Mouse (Mus musculus) forebrain, postnatal 0 days (tissue): ENCODE measurements around the gene Fbxl16. TPM values are rescaled to one million over a fixed set of nuclear protein-coding genes. Genes with fewer than 3 reads are reported as not detected.

Source experiments
- ATAC-seq: fragments of 200-750 bp; cut with Nextera tagmentation; 2 replicates; pipeline ENCODE4 v1.8.0; 2017; ENCODE audit warnings: mild to moderate bottlenecking, moderate library complexity
- DNase-seq: peaks from one replicate; pipeline ENCODE4 v3.0.0-alpha.2; 2015
- H3K27ac ChIP-seq: fragments of 300-500 bp; sonication (generic); 2 replicates; pipeline ENCODE4 v1.5.1; 2014; ENCODE audit warnings: low read depth, mild to moderate bottlenecking, antibody characterized with exemption, low read length, moderate library complexity, mixed read lengths
- H3K27me3 ChIP-seq: fragments of 300-500 bp; sonication (generic); 2 replicates; pipeline ENCODE4 v1.6.1; 2014; ENCODE audit warnings: mild to moderate bottlenecking, low read length, mixed read lengths; ENCODE audit not compliant: insufficient read depth
- H3K36me3 ChIP-seq: fragments of 300-500 bp; sonication (generic); 2 replicates; pipeline ENCODE4 v1.6.1; 2014; ENCODE audit warnings: mild to moderate bottlenecking, moderate library complexity; ENCODE audit not compliant: insufficient read depth
- H3K4me1 ChIP-seq: fragments of 300-500 bp; sonication (generic); 2 replicates; pipeline ENCODE4 v1.6.1; 2014; ENCODE audit warnings: antibody characterized with exemption; ENCODE audit not compliant: insufficient read depth
- H3K4me2 ChIP-seq: fragments of 300-500 bp; sonication (generic); 2 replicates; pipeline ENCODE4 v1.6.1; 2014; ENCODE audit warnings: low read depth, mild to moderate bottlenecking, moderate library complexity
- H3K4me3 ChIP-seq: fragments of 300-500 bp; sonication (generic); 2 replicates; pipeline ENCODE4 v1.5.1; 2014; ENCODE audit warnings: low read depth, low read length, mixed read lengths
- H3K9ac ChIP-seq: fragments of 300-500 bp; sonication (generic); 2 replicates; pipeline ENCODE4 v1.6.1; 2014; ENCODE audit warnings: mild to moderate bottlenecking
- H3K9me3 ChIP-seq: fragments of 300-500 bp; sonication (generic); 2 replicates; pipeline ENCODE4 v1.6.1; 2016; ENCODE audit warnings: low read length
- CTCF ChIP-seq: sonication (generic); IDR thresholded peaks from 2 replicates; pipeline ENCODE4 v1.5.1; 2016; ENCODE audit warnings: antibody characterized with exemption, control low read depth, low read depth
- WGBS: fragments of 180-500 bp; shearing (Covaris S2); extraction: QIAGEN DNeasy Blood & Tissue Kit; methylation state at CpG from one replicate; pipeline ENCODE4 v1.1.7; 2014; 5-methylcytosine and 5-hydroxymethylcytosine counted together
- microRNA-seq, 2 experiments: library from miRNA; unstranded; fragments of <30 nt; microRNA quantifications; one replicate each; pipeline ENCODE4; 2016
- polyA plus RNA-seq: library from polyadenylated mRNA; unstranded; fragments of >200 nt; fragmentation: Nextera tagmentation; extraction: Ambion mirVana; gene quantifications from 2 replicates; pipeline ENCODE4 v1.2.1, GENCODE M21; 2015
- total RNA-seq: library from RNA; depleted of rRNA; stranded (reverse); fragments of >200 nt; gene quantifications from 2 replicates; pipeline ENCODE4 v1.2.3, GENCODE M21; 2014; rRNA removed

Fbxl16 gene
- total and polyA plus RNA-seq, 2 experiments from 2014 or later, result 58.7 to 133 TPM

DNA sequence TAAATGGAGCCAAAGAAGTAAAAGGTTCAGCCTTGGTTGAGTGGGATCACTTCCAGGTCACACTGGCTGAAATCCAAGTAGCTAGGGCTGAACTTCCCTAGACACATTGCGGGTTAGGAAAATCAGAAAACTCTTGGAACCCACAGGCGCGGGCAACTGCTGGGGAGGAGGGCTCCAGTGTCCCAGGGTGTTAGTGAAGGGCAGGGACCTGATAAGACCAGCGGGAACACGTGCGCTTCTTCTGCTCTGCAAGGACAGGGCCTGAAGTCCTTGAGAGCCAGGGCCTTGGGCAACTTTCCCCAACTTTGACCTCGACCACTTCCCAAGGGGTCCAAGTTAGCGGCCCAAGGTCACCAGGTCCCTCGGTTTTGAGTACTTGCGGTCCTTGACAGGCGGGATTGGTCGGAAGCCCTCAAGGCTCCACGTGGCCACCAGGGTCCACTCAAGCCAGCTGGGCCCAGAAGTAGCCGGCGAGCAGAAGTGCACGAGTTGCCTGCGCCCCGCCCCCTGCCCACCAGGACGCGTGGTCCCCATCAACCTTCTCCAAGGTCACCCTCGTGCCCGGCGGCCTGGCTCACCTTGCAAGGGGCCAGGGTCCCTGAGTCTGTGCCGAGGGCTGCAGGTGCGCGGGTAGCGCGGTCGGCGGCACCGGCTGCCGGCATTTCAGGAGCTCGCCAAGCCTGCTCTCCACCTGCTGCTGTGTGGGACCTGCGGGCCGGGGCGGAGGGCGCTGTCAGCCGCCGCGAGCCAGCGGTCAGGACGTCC is 59.1 kb downstream of the Fbxl16 start:
- ATAC-seq, result peak; percentile 50
- no peak for DNase-seq
- under 1% methylated on average over 42 of the region's 42 CpGs for WGBS

DNA sequence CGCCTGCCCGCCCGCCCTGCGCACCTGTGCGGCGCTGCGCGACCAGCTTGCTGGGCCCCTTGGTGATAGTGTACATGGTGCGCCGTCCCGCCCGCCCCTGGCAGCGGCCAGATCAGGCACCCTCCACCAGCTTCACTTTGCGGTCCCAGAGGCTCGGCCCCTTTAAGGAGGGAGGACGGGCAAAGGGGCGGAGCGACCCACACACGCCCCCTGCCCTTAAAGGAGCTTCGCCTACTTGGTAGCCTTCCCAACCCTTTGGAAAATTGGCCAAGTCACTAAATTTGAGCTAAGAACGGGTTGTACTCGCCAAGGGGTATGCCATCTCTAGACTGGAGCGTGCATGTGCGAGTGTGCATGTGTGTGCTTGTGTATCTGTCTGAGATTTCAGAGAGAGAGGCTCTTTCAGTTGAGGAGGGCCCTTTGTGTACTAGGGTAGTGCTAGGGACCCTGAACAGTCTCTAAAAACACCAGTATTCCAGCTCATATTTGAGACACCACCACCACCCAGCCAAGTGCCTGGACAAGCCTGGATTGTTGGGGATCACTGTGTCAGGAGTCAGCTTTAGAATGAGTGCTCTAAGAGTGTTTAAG is 59.8 kb downstream of the Fbxl16 start, which contains the start of gene Mcrip2:
Mcrip2 (minus strand) TSS at position 164 of the 591 bp plus-strand sequence.
- under 1% methylated on average over 24 of the region's 24 CpGs for WGBS
- Histone ChIP-seq H3K36me3 (no peaks in the 10 kb centered on the region; the same call in 1 of the 2 replicates), H3K27ac (peak within 1 kb of the TSS; percentile 17), H3K4me1 (0 out of 2 replicates have a peak, but pooled peaks cover 4% of the 10 kb centered on the region), H3K9ac (peak within 1 kb of the TSS; percentile 57), H3K9me3 (no peaks in the 10 kb centered on the region), H3K27me3 (no peaks in the 10 kb centered on the region), H3K4me3 (peak within 1 kb of the TSS; percentile 59), H3K4me2 (peak within 1 kb of the TSS; percentile 92)
- DNase-seq, result peak; percentile 85
- peak; percentile 94 for ATAC-seq
- peak; percentile 34; the same call in 1 of the 2 replicates for TF ChIP-seq CTCF

More for the DNA sequence above, 59.1 kb downstream of the Fbxl16 start:
- no peak for TF ChIP-seq CTCF
- Histone ChIP-seq H3K36me3 (no peaks in the 10 kb centered on the region; the same call in 1 of the 2 replicates), H3K4me3 (peak overlapping the region; percentile 59), H3K4me1 (0 out of 2 replicates have a peak, but pooled peaks cover 4% of the 10 kb centered on the region), H3K27me3 (no peaks in the 10 kb centered on the region), H3K4me2 (peak overlapping the region; percentile 92), H3K9me3 (no peaks in the 10 kb centered on the region), H3K27ac (no peak overlapping the region; the same call in 1 of the 2 replicates), H3K9ac (peak overlapping the region; percentile 57)

DNA sequence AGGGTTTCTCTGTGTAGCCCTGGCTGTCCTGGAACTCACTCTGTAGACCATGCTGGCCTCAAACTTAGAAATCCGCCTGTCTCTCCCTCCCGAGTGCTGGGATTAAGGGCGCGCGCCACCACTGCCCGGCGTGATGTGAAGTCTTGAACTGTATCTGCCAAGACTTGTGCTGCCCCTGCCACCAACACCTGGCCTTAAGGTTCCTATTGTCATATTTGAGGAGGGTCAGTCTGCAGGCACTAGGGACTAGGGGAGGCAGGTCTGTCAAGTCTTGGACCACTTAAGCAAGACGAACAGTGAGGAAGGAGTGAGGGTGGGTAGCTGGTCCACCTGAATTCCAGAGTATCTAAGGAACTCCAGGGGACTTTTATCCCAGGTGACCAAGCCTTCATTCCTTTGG is 60.6 kb downstream of the Fbxl16 start:
- ATAC-seq (no peak), DNase-seq (no peak)
- H3K27ac ChIP-seq, result no peak overlapping the region
- H3K27me3 ChIP-seq, result no peaks in the 10 kb centered on the region
- H3K9me3 ChIP-seq, result no peaks in the 10 kb centered on the region
- no peak overlapping the region for H3K4me2 ChIP-seq
- H3K4me3 ChIP-seq, result no peak overlapping the region
- H3K4me1 ChIP-seq, result 0 out of 2 replicates have a peak, but pooled peaks cover 4% of the 10 kb centered on the region
- H3K36me3 ChIP-seq, result no peaks in the 10 kb centered on the region
- H3K9ac ChIP-seq, result no peak overlapping the region
- 81% methylated on average over 8 of the region's 8 CpGs for WGBS
- TF ChIP-seq CTCF, result no peak

- Histone ChIP-seq H3K27me3 (no peaks in the 10 kb centered on the region), H3K4me1 (0 out of 2 replicates have a peak, but pooled peaks cover 4% of the 10 kb centered on the region), H3K9me3 (no peaks in the 10 kb centered on the region), H3K4me3 (no peak overlapping the region), H3K36me3 (no peaks in the 10 kb centered on the region), H3K4me2 (no peak overlapping the region), H3K9ac (no peak overlapping the region), H3K27ac (no peak overlapping the region)
- no peak for ATAC-seq
- TF ChIP-seq CTCF, result no peak
- DNase-seq, result no peak
- WGBS, result 93% methylated on average over 2 of the region's 2 CpGs
Observed at GRCm38 (mm10) chr17:25869954-25870353, 61.1 kb downstream of the Fbxl16 start.

Small RNA genes lying within 50 kb of the gene (microRNA-seq; reads per million reads assigned to microRNA genes)
- gene Mir3082, result 0.39 to 0.49 reads per million in 2 experiments
- gene Mir6966, result 0 to 0.24 reads per million in 2 experiments

Other genes with a start within 250 kb of the Fbxl16 start
- gene Sox8, start 238.4 kb upstream of the Fbxl16 start, total RNA-seq, result 26.6 and 27.4 TPM in 2 replicates
- gene Sox8, start 238.4 kb upstream of the Fbxl16 start, polyA plus RNA-seq, result 20.8 and 22.6 TPM in 2 replicates
- 21.5 and 28.1 TPM in 2 replicates for gene Lmf1, start 230.0 kb upstream of the Fbxl16 start, total RNA-seq
- gene Lmf1, start 230.0 kb upstream of the Fbxl16 start, polyA plus RNA-seq, result 13.9 and 17.8 TPM in 2 replicates
- gene Gng13, start 91.9 kb upstream of the Fbxl16 start, total RNA-seq, result 8.2 and 23.2 TPM in 2 replicates
- gene Gng13, start 91.9 kb upstream of the Fbxl16 start, polyA plus RNA-seq, result 17.0 and 24.5 TPM in 2 replicates
- 2.2 and 3.7 TPM in 2 replicates for gene Chtf18, start 81.7 kb upstream of the Fbxl16 start, total RNA-seq
- 2.3 and 3.3 TPM in 2 replicates for gene Chtf18, start 81.7 kb upstream of the Fbxl16 start, polyA plus RNA-seq
- gene Rpusd1, start 81.4 kb upstream of the Fbxl16 start, total RNA-seq, result 6.5 and 8.0 TPM in 2 replicates
- 30.0 and 30.7 TPM in 2 replicates for gene Rpusd1, start 81.4 kb upstream of the Fbxl16 start, polyA plus RNA-seq
- 0.10 TPM in 1 of 2 replicates, not detected in the other for gene Mslnl, start 73.0 kb upstream of the Fbxl16 start, total RNA-seq
- gene Mslnl, start 73.0 kb upstream of the Fbxl16 start, polyA plus RNA-seq, result not detected in 2 replicates
- 2.1 and 4.0 TPM in 2 replicates for gene Msln, start 54.7 kb upstream of the Fbxl16 start, total RNA-seq
- gene Msln, start 54.7 kb upstream of the Fbxl16 start, polyA plus RNA-seq, result 0.97 and 1.3 TPM in 2 replicates
- gene Narfl, start 35.3 kb upstream of the Fbxl16 start, total RNA-seq, result 31.0 and 35.0 TPM in 2 replicates
- 30.4 and 30.8 TPM in 2 replicates for gene Narfl, start 35.3 kb upstream of the Fbxl16 start, polyA plus RNA-seq
- 118 and 141 TPM in 2 replicates for gene Haghl, start 23.4 kb upstream of the Fbxl16 start, total RNA-seq
- gene Haghl, start 23.4 kb upstream of the Fbxl16 start, polyA plus RNA-seq, result 139 and 154 TPM in 2 replicates
- 0.31 TPM in 1 of 2 replicates, not detected in the other for gene Ccdc78, start 22.5 kb upstream of the Fbxl16 start, total RNA-seq
- gene Ccdc78, start 22.5 kb upstream of the Fbxl16 start, polyA plus RNA-seq, result 0.36 and 0.45 TPM in 2 replicates
- 82.5 and 84.2 TPM in 2 replicates for gene Fam173a, start 16.2 kb upstream of the Fbxl16 start, total RNA-seq
- gene Fam173a, start 16.2 kb upstream of the Fbxl16 start, polyA plus RNA-seq, result 76.0 and 78.3 TPM in 2 replicates
- gene AC134908.4, start 13.4 kb upstream of the Fbxl16 start, total RNA-seq, result 0.31 TPM in 1 of 2 replicates, not detected in the other
- gene AC134908.4, start 13.4 kb upstream of the Fbxl16 start, polyA plus RNA-seq, result 1.1 TPM in 1 of 2 replicates, not detected in the other
- 136 and 148 TPM in 2 replicates for gene Metrn, start 11.9 kb upstream of the Fbxl16 start, total RNA-seq
- 56.9 and 59.3 TPM in 2 replicates for gene Metrn, start 11.9 kb upstream of the Fbxl16 start, polyA plus RNA-seq
- 36.5 and 37.5 TPM in 2 replicates for gene Wdr24, start 14.5 kb downstream of the Fbxl16 start, total RNA-seq
- 23.2 and 24.5 TPM in 2 replicates for gene Wdr24, start 14.5 kb downstream of the Fbxl16 start, polyA plus RNA-seq
- gene Jmjd8, start 19.8 kb downstream of the Fbxl16 start, total RNA-seq, result 44.3 and 52.2 TPM in 2 replicates
- 46.7 and 49.5 TPM in 2 replicates for gene Jmjd8, start 19.8 kb downstream of the Fbxl16 start, polyA plus RNA-seq
- 237 and 238 TPM in 2 replicates for gene Stub1, start 24.3 kb downstream of the Fbxl16 start, total RNA-seq
- 314 and 324 TPM in 2 replicates for gene Stub1, start 24.3 kb downstream of the Fbxl16 start, polyA plus RNA-seq
- 85.4 and 90.7 TPM in 2 replicates for gene Rhbdl1, start 28.2 kb downstream of the Fbxl16 start, total RNA-seq
- gene Rhbdl1, start 28.2 kb downstream of the Fbxl16 start, polyA plus RNA-seq, result 77.6 and 83.3 TPM in 2 replicates
- gene Gm20683, start 32.7 kb downstream of the Fbxl16 start, total RNA-seq, result 23.2 and 23.8 TPM in 2 replicates
- gene Gm20683, start 32.7 kb downstream of the Fbxl16 start, polyA plus RNA-seq, result 9.2 and 12.3 TPM in 2 replicates
- 35.4 and 53.1 TPM in 2 replicates for gene Rhot2, start 35.8 kb downstream of the Fbxl16 start, total RNA-seq
- 8.1 and 11.3 TPM in 2 replicates for gene Rhot2, start 35.8 kb downstream of the Fbxl16 start, polyA plus RNA-seq
- 29.8 and 40.2 TPM in 2 replicates for gene Wdr90, start 52.4 kb downstream of the Fbxl16 start, total RNA-seq
- 8.0 and 13.2 TPM in 2 replicates for gene Wdr90, start 52.4 kb downstream of the Fbxl16 start, polyA plus RNA-seq
- gene Mcrip2, start 59.7 kb downstream of the Fbxl16 start, total RNA-seq, result 10.3 and 16.5 TPM in 2 replicates
- 32.5 and 37.1 TPM in 2 replicates for gene Mcrip2, start 59.7 kb downstream of the Fbxl16 start, polyA plus RNA-seq
- gene Mettl26, start 66.0 kb downstream of the Fbxl16 start, total RNA-seq, result 37.0 and 41.7 TPM in 2 replicates
- gene Mettl26, start 66.0 kb downstream of the Fbxl16 start, polyA plus RNA-seq, result 43.1 and 62.2 TPM in 2 replicates
- gene Wfikkn1, start 71.8 kb downstream of the Fbxl16 start, total RNA-seq, result 0.23 and 1.5 TPM in 2 replicates
- 0.28 and 0.29 TPM in 2 replicates for gene Wfikkn1, start 71.8 kb downstream of the Fbxl16 start, polyA plus RNA-seq
- 30.9 and 31.4 TPM in 2 replicates for gene Rab40c, start 110.6 kb downstream of the Fbxl16 start, total RNA-seq
- 40.3 and 46.1 TPM in 2 replicates for gene Rab40c, start 110.6 kb downstream of the Fbxl16 start, polyA plus RNA-seq
- gene Pigq, start 135.9 kb downstream of the Fbxl16 start, total RNA-seq, result 42.2 and 50.6 TPM in 2 replicates
- gene Pigq, start 135.9 kb downstream of the Fbxl16 start, polyA plus RNA-seq, result 58.1 and 63.7 TPM in 2 replicates
- gene Nhlrc4, start 135.9 kb downstream of the Fbxl16 start, total RNA-seq, result not detected in 2 replicates
- 0.44 TPM in 1 of 2 replicates, not detected in the other for gene Nhlrc4, start 135.9 kb downstream of the Fbxl16 start, polyA plus RNA-seq
- 0.10 TPM in 1 of 2 replicates, not detected in the other for gene A930017K11Rik, start 143.5 kb downstream of the Fbxl16 start, total RNA-seq
- 0.07 TPM in 1 of 2 replicates, not detected in the other for gene A930017K11Rik, start 143.5 kb downstream of the Fbxl16 start, polyA plus RNA-seq
- gene Capn15, start 176.7 kb downstream of the Fbxl16 start, total RNA-seq, result 24.7 and 24.9 TPM in 2 replicates
- 11.4 and 15.2 TPM in 2 replicates for gene Capn15, start 176.7 kb downstream of the Fbxl16 start, polyA plus RNA-seq